Mouse (Mus musculus) stomach, postnatal 0 days (tissue): ENCODE measurements at regions not wholly inside any gene's neighbourhood (a gene's known extent, or its start where the extent isn't known, plus 50 kb on each side); places are given as distances from the start of the nearest gene placed in this dataset.

Experiments used
- CTCF ChIP-seq: IDR thresholded peaks from 2 replicates; pipeline ENCODE4 v1.5.1; 2016; ENCODE audit warnings: antibody characterized with exemption, low read depth, mild to moderate bottlenecking, moderate library complexity
- EP300 ChIP-seq: optimal IDR thresholded peaks from 2 replicates; pipeline ENCODE3; 2016; ENCODE audit warnings: antibody characterized with exemption

DNA sequence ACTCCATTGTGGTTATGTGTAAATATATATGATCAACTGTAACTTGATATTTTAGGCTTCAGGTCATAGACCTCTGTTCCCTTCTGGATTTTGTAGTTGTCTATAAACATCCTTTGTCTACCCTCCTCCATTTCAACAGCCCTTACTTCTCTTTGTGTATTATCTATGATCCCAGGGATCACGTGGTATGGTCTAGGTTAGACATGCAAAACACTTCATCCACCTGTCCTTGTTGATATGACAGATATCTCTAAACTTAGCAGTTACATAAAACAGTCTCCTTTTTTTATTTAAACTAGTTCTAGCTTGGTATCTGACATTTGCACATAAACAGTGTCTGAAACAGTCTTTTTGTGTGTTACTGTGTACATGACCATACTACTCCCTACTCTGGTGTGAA, 107.6 kb upstream of the Klf7 start:
- no peak for TF ChIP-seq CTCF
- no peak for TF ChIP-seq EP300
